Mouse (Mus musculus): Measurements from ENCODE around the gene Ccdc83. TPM values are rescaled to one million over a fixed set of nuclear protein-coding genes. Genes with fewer than 3 reads are reported as not detected.

Ccdc83 gene
- total RNA-seq, 2 experiments from 2014 or later = not detected

Other genes starting within 250 kb of the Ccdc83 start
- gene Picalm, start 135.6 kb downstream of the Ccdc83 start, total RNA-seq (2021) = 100 to 1,000 TPM; 134 to 172 TPM
- 1 to 10 TPM; 6.0 to 6.2 TPM for gene Sytl2, start 36.5 kb upstream of the Ccdc83 start, total RNA-seq (2021)
- under 1 TPM; 0.13 to 0.33 TPM for gene Ccdc89, start 160.8 kb upstream of the Ccdc83 start, total RNA-seq (2021)
- gene Crebzf, start 177.0 kb upstream of the Ccdc83 start, total RNA-seq (2021) = 10 to 100 TPM; 66.2 to 83.2 TPM
- 10 to 100 TPM; 54.5 to 72.1 TPM for gene Tmem126a, start 191.5 kb upstream of the Ccdc83 start, total RNA-seq (2021)
- 10 to 100 TPM; 19.3 to 21.7 TPM for gene Tmem126b, start 210.2 kb upstream of the Ccdc83 start, total RNA-seq (2021)
- gene Dlg2, start 210.9 kb upstream of the Ccdc83 start, total RNA-seq (2021) = 100 to 1,000 TPM in 1 of 2 experiments, 10 to 100 TPM in 1; 61.2 to 113 TPM

All from adrenal gland, adult 18-20 months (tissue).